Mouse (Mus musculus) cerebellum, adult 2 months (tissue): ENCODE measurements at regions not wholly inside any gene's neighbourhood (a gene's known extent, or its start where the extent isn't known, plus 50 kb on each side); places are given as distances from the start of the nearest gene placed in this dataset.

Source experiments
- CTCF ChIP-seq: fragments of 200-500 bp; IDR thresholded peaks from 2 replicates; pipeline ENCODE4 v1.5.1; 2011; ENCODE audit warnings: low read depth, mild to moderate bottlenecking, control low read depth, low read length, moderate library complexity, borderline replicate concordance; ENCODE audit not compliant: insufficient read depth
- POLR2A ChIP-seq: fragments of 200-500 bp; IDR thresholded peaks from 2 replicates; pipeline ENCODE4 v1.6.1; 2011; ENCODE audit warnings: low read length, control low read depth, borderline replicate concordance; ENCODE audit not compliant: insufficient read depth

DNA sequence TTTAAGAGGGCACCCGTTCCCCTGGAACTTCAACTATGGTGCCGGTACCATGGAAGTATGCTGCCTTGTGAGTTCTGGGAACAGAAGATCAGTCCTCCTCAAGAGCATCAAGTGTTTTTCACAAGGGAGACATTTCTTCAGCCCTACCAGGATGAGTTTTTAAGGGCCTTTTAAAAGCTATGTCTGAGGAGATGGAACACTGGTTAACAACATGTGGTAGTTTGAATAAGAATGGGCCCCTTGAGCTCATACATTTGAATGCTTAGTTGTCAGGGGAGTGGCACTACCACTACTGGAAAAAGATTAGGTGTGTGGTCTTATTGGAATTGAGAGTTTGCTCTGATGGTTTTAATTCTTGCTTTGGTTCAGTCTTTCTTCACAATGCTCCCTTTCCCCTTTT is 203.2 kb upstream of the Gm21961 start:
- TF ChIP-seq CTCF (no peak), POLR2A (no peak)
